In the genomic region with DNA sequence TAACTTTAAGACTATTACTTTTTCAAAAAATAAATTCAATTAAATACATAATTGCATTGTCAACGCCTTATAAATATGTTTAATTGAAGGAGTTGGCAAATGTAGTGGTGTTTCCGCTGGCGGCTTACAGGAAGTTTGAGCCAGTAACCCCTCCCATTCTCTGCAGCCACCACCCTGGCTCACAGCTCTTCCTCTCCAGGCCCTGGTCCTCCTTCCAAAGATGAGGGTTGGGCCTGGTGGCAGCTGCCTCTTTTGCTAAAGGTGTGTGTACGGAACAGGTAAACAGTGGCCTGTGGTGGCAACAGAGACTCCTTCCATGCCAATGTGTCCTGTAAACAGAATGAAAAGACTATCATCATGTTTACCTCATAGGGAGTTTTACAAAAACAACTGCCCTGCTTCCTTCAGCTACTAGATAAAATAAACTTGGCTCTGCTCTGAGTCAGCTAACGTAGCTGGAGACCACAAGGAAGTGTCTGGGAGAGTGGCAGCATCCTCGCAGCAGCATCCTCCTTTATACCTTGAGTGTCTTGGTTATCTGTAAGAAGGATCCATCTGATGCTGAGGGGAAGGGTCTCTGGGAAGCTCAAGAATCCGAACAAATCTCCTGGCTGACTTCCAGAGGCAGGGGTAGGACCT, we compare ENCODE assay signal across 11 mouse cellular contexts. TPM values are rescaled to one million over a fixed set of nuclear protein-coding genes. Genes with fewer than 3 reads are reported as not detected.
DNase-seq lines count a peak whose midpoint lies in the region; ATAC-seq and TF ChIP-seq lines count a peak whose summit lies in the region.
"Had no signal": no experiment of that assay in that cellular context is flagged by ENCODE, and none has a peak within 500 bp of the region (broad histone marks: within the 10 kb centered on the region; RNA-seq: fewer than 3 reads in every experiment).

No protein-coding gene starts in this region.

- intact Hi-C loops in heart, postnatal 25 days (cut with DNase I): no loop called here

- TF ChIP-seq POLR2A in small intestine, adult 2 months (IDR thresholded peaks at IDR 0.05; ENCODE audit: low read depth, low read length): no peak

- H3K4me1 ChIP-seq in lung, embryonic 16.5 days (replicated peaks; ENCODE audit: control insufficient read depth, insufficient read depth, low read length): peaks cover 11% of the 10 kb centered on the region
- H3K4me1 ChIP-seq in small intestine, adult 2 months (ENCODE audit: control insufficient read depth, insufficient read depth, insufficient read length, low read length): peaks cover 17% of the 10 kb centered on the region
- no peaks in the 10 kb centered on the region for H3K4me1 ChIP-seq in forebrain, embryonic 10.5 days
- no peaks in the 10 kb centered on the region for H3K4me1 ChIP-seq in hindbrain, postnatal 0 days (ENCODE audit: insufficient read depth, low read length)
- H3K4me1 ChIP-seq: midbrain, embryonic 12.5 days had no signal

- H3K9ac ChIP-seq in lung, embryonic 16.5 days (ENCODE audit: low read length): no peak overlapping the region
- H3K9ac ChIP-seq in hindbrain, postnatal 0 days (replicated peaks; ENCODE audit: low read length): no peak overlapping the region
- H3K9ac ChIP-seq: limb, embryonic 13.5 days; midbrain, embryonic 12.5 days had no signal

- TF ChIP-seq CTCF in small intestine, adult 2 months (IDR thresholded peaks at IDR 0.05; ENCODE audit: extremely low read depth, insufficient read length, insufficient replicate concordance, low read depth, low read length): no peak
- no peak for TF ChIP-seq CTCF in hindbrain, postnatal 0 days (IDR thresholded peaks at IDR 0.05; ENCODE audit: low read depth)

- H3K4me3 ChIP-seq in lung, embryonic 16.5 days (ENCODE audit: low read length): no peak overlapping the region
- no peak overlapping the region for H3K4me3 ChIP-seq in small intestine, adult 2 months (ENCODE audit: low read depth, low read length)
- H3K4me3 ChIP-seq in forebrain, embryonic 10.5 days: no peak overlapping the region
- H3K4me3 ChIP-seq in hindbrain, postnatal 0 days (ENCODE audit: low read length): no peak overlapping the region
- H3K4me3 ChIP-seq: hindbrain, embryonic 10.5 days; limb, embryonic 13.5 days; midbrain, embryonic 12.5 days had no signal

- peak overlapping the region; percentile 40 for H3K27ac ChIP-seq in lung, embryonic 16.5 days (ENCODE audit: low read length)
- H3K27ac ChIP-seq in small intestine, adult 2 months (ENCODE audit: insufficient read depth, low read depth, low read length): peak overlapping the region; percentile 6; the same call in 1 of the 2 replicates
- no peak overlapping the region for H3K27ac ChIP-seq in forebrain, embryonic 10.5 days
- no peak overlapping the region for H3K27ac ChIP-seq in hindbrain, postnatal 0 days
- H3K27ac ChIP-seq: hindbrain, embryonic 10.5 days; limb, embryonic 13.5 days; midbrain, embryonic 12.5 days had no signal

- no peaks in the 10 kb centered on the region for H3K36me3 ChIP-seq in lung, embryonic 16.5 days (ENCODE audit: control insufficient read depth, insufficient read depth, low read length)
- no peaks in the 10 kb centered on the region for H3K36me3 ChIP-seq in small intestine, adult 2 months (ENCODE audit: control insufficient read depth, insufficient read depth, low read length)
- H3K36me3 ChIP-seq in forebrain, embryonic 10.5 days (replicated peaks): no peaks in the 10 kb centered on the region
- no peaks in the 10 kb centered on the region for H3K36me3 ChIP-seq in hindbrain, postnatal 0 days (ENCODE audit: insufficient read depth, low read length)
- H3K36me3 ChIP-seq: hindbrain, embryonic 10.5 days; limb, embryonic 13.5 days; midbrain, embryonic 12.5 days had no signal

- H3K4me2 ChIP-seq in lung, embryonic 16.5 days (ENCODE audit: low read depth, low read length): no peak overlapping the region
- no peak overlapping the region for H3K4me2 ChIP-seq in hindbrain, postnatal 0 days (ENCODE audit: low read depth, low read length)
- H3K4me2 ChIP-seq: limb, embryonic 13.5 days; midbrain, embryonic 12.5 days had no signal

- no peaks in the 10 kb centered on the region for H3K27me3 ChIP-seq in lung, embryonic 16.5 days (ENCODE audit: control insufficient read depth, insufficient read depth, low read depth, low read length)
- no peaks in the 10 kb centered on the region for H3K27me3 ChIP-seq in small intestine, adult 2 months (ENCODE audit: control insufficient read depth, insufficient read depth, low read length)
- no peaks in the 10 kb centered on the region for H3K27me3 ChIP-seq in forebrain, embryonic 10.5 days (ENCODE audit: poor library complexity, severe bottlenecking)
- no peaks in the 10 kb centered on the region for H3K27me3 ChIP-seq in hindbrain, postnatal 0 days (ENCODE audit: insufficient read depth, low read length)
- H3K27me3 ChIP-seq: midbrain, embryonic 12.5 days had no signal

- peak; percentile 85 for ATAC-seq in CD4-positive, CD25-positive, alpha-beta regulatory T cell, adult 4 months
- peak; percentile 64; the same call in 1 of the 2 replicates for ATAC-seq in lung, embryonic 16.5 days (ENCODE audit: low read depth)
- no peak for ATAC-seq in frontal cortex, adult (ENCODE audit: low TSS enrichment)
- ATAC-seq in hindbrain, postnatal 0 days: no peak

- DNase-seq in heart, adult 9 months (ENCODE audit: low spot score in 2 of 2): peak; percentile 23 to 28
- DNase-seq in heart, postnatal 25 days (ENCODE audit: low spot score): no peak
- no peak for DNase-seq in forebrain, embryonic 10.5 days (ENCODE audit: extremely low spot score, low spot score)
- DNase-seq in hindbrain, postnatal 0 days (ENCODE audit: low spot score): no peak

- H3K9me3 ChIP-seq in lung, embryonic 16.5 days (ENCODE audit: control insufficient read depth, low read length): no peaks in the 10 kb centered on the region
- no peaks in the 10 kb centered on the region for H3K9me3 ChIP-seq in forebrain, embryonic 10.5 days
- H3K9me3 ChIP-seq in hindbrain, postnatal 0 days (ENCODE audit: low read length): no peaks in the 10 kb centered on the region
- H3K9me3 ChIP-seq: hindbrain, embryonic 10.5 days; limb, embryonic 13.5 days; midbrain, embryonic 12.5 days had no signal

- 48% methylated on average over 7 of the region's 7 CpGs for WGBS in lung, embryonic 16.5 days
- WGBS in small intestine, adult 2 months: 44% methylated on average over 7 of the region's 7 CpGs
- 88% methylated on average over 7 of the region's 7 CpGs for WGBS in forebrain, embryonic 10.5 days
- WGBS in hindbrain, postnatal 0 days: 74% methylated on average over 7 of the region's 7 CpGs

RNA-seq across cellular contexts. Expression of a gene that starts 41.8 kb away (rescaled TPM):
- 10 to 100 TPM in 1 of 2 experiments, 1 to 10 TPM in 1; 9.8 to 12.5 TPM for total RNA-seq in heart, postnatal 25 days (2021)
- 10 to 100 TPM; 22.5 to 34.3 TPM for polyA plus RNA-seq in CD4-positive, CD25-positive, alpha-beta regulatory T cell, adult 4 months (2017; shearing (Covaris generic))
- 43.7 and 48.9 TPM in 2 replicates for polyA plus RNA-seq in lung, embryonic 16.5 days (2015; fragmentation: Nextera tagmentation; extraction: Ambion mirVana)
- 1.8 and 3.5 TPM in 2 replicates for polyA plus RNA-seq in small intestine, adult 2 months (2012; rRNA removed)
- polyA plus RNA-seq in forebrain, embryonic 10.5 days (2016; fragmentation: Nextera tagmentation; extraction: Ambion mirVana): 64.7 and 75.7 TPM in 2 replicates
- total RNA-seq in hindbrain, postnatal 0 days (2014; rRNA removed): 13.5 and 14.3 TPM in 2 replicates
- polyA plus RNA-seq in hindbrain, postnatal 0 days (2015; fragmentation: Nextera tagmentation; extraction: Ambion mirVana): 12.4 and 13.7 TPM in 2 replicates

RNA-seq across cellular contexts. Expression of a gene that starts 54.8 kb away (rescaled TPM):
- total RNA-seq in heart, postnatal 25 days (2021): 1 to 10 TPM; 7.2 to 7.6 TPM
- 1 to 10 TPM; 5.2 to 7.0 TPM for polyA plus RNA-seq in CD4-positive, CD25-positive, alpha-beta regulatory T cell, adult 4 months (2017; shearing (Covaris generic))
- polyA plus RNA-seq in lung, embryonic 16.5 days (2015; fragmentation: Nextera tagmentation; extraction: Ambion mirVana): 2.7 and 3.1 TPM in 2 replicates
- polyA plus RNA-seq in small intestine, adult 2 months (2012; rRNA removed): 3.4 and 7.3 TPM in 2 replicates
- 1.9 and 2.1 TPM in 2 replicates for polyA plus RNA-seq in forebrain, embryonic 10.5 days (2016; fragmentation: Nextera tagmentation; extraction: Ambion mirVana)
- total RNA-seq in hindbrain, postnatal 0 days (2014; rRNA removed): 37.8 and 39.1 TPM in 2 replicates
- 4.6 and 4.7 TPM in 2 replicates for polyA plus RNA-seq in hindbrain, postnatal 0 days (2015; fragmentation: Nextera tagmentation; extraction: Ambion mirVana)

Comparison
In these comparisons a context has a peak if more than half of its experiments do, and no peak if none do; other contexts are left out.
1. DNase-seq: peak in heart, adult 9 months (2 of 2); none in heart, postnatal 25 days (single experiment), forebrain, embryonic 10.5 days (single experiment) and hindbrain, postnatal 0 days (single experiment).
2. ATAC-seq: peak in CD4-positive, CD25-positive, alpha-beta regulatory T cell, adult 4 months (single experiment) and lung, embryonic 16.5 days (single experiment); none in frontal cortex, adult (single experiment) and hindbrain, postnatal 0 days (single experiment).
3. H3K27ac ChIP-seq: peak in lung, embryonic 16.5 days (single experiment) and small intestine, adult 2 months (single experiment); none in forebrain, embryonic 10.5 days (single experiment) and hindbrain, postnatal 0 days (single experiment).